In the genomic region with DNA sequence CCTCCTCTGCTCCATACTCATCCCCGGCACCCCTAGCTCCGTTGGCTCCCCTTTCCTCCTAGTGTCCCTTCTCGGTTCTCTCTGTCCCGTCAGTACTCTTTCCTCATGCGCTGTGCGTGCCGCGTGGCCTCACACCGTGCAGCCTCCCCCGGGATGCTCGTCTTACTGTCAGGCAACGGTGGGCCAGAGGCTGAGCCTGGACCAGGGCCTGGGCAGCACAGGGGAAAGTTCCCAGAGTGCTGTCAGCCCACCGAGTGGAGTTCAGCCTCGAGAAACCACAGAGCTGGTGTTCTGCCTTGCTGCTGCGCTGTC, we compare ENCODE assay signal across 8 mouse cellular contexts. TPM values are rescaled to one million over a fixed set of nuclear protein-coding genes. Genes with fewer than 3 reads are reported as not detected.
A peak's percentile ranks its signal among the peaks of the same experiment; 100 is the strongest.
DNase-seq lines count a peak whose midpoint lies in the region; ATAC-seq and TF ChIP-seq lines count a peak whose summit lies in the region.

No protein-coding gene starts in this region.

- H3K4me2 ChIP-seq in kidney, embryonic 15.5 days, result peak overlapping the region; percentile 90
- H3K4me2 ChIP-seq in forebrain, embryonic 15.5 days (replicated peaks), result peak overlapping the region; percentile 97
- peak overlapping the region; percentile 99 for H3K4me2 ChIP-seq in midbrain, embryonic 16.5 days (ENCODE audit: low read length)

- no peaks in the 10 kb centered on the region for H3K9me3 ChIP-seq in kidney, embryonic 15.5 days (replicated peaks)
- H3K9me3 ChIP-seq in forebrain, embryonic 15.5 days, result no peaks in the 10 kb centered on the region
- no peaks in the 10 kb centered on the region for H3K9me3 ChIP-seq in limb, embryonic 10.5 days (replicated peaks)
- no peaks in the 10 kb centered on the region for H3K9me3 ChIP-seq in midbrain, embryonic 16.5 days (replicated peaks; ENCODE audit: control insufficient read depth, low read length, poor library complexity, severe bottlenecking)

- H3K4me1 ChIP-seq in kidney, embryonic 15.5 days, result peaks cover 32% of the 10 kb centered on the region
- peaks cover 30% of the 10 kb centered on the region for H3K4me1 ChIP-seq in forebrain, embryonic 15.5 days
- peaks cover 21% of the 10 kb centered on the region for H3K4me1 ChIP-seq in limb, embryonic 10.5 days
- H3K4me1 ChIP-seq in midbrain, embryonic 16.5 days (ENCODE audit: control insufficient read depth, insufficient read depth, low read length), result peaks cover 28% of the 10 kb centered on the region

- peak overlapping the region; percentile 92 for H3K4me3 ChIP-seq in kidney, embryonic 15.5 days (replicated peaks)
- H3K4me3 ChIP-seq in forebrain, embryonic 15.5 days, result peak overlapping the region; percentile 94
- peak overlapping the region; percentile 90 for H3K4me3 ChIP-seq in limb, embryonic 10.5 days
- peak overlapping the region; percentile 87 for H3K4me3 ChIP-seq in midbrain, embryonic 16.5 days (ENCODE audit: low read depth, low read length)

- peak overlapping the region; percentile 82 for H3K9ac ChIP-seq in kidney, embryonic 15.5 days
- peak overlapping the region; percentile 91 for H3K9ac ChIP-seq in forebrain, embryonic 15.5 days (replicated peaks)
- H3K9ac ChIP-seq in midbrain, embryonic 16.5 days (ENCODE audit: low read depth, low read length), result peak overlapping the region; percentile 90

- no peaks in the 10 kb centered on the region for H3K36me3 ChIP-seq in kidney, embryonic 15.5 days
- no peaks in the 10 kb centered on the region for H3K36me3 ChIP-seq in forebrain, embryonic 15.5 days
- peaks cover 2% of the 10 kb centered on the region; the same call in 1 of the 2 replicates for H3K36me3 ChIP-seq in limb, embryonic 10.5 days
- H3K36me3 ChIP-seq in midbrain, embryonic 16.5 days (ENCODE audit: control insufficient read depth, insufficient read depth, low read length), result no peaks in the 10 kb centered on the region

- POLR2A ChIA-PET in Patski (lab: Charles Lee), result no interaction called here

- TF ChIP-seq CTCF in Patski (IDR thresholded peaks at IDR 0.05), result no peak

- peak; percentile 56; the same call in 1 of the 2 replicates for ATAC-seq in kidney, embryonic 15.5 days (replicated peaks; ENCODE audit: low FRiP score)
- peak; percentile 40 for ATAC-seq in Patski
- ATAC-seq in forebrain, embryonic 15.5 days (replicated peaks), result no peak
- no peak for ATAC-seq in midbrain, embryonic 16.5 days

- in situ Hi-C loops in Patski (cut with MboI; ENCODE audit: low pct_unique_long_range_greater_than_20kb), result no loop called here

- CTCF ChIA-PET in Patski (lab: Charles Lee), result no interaction called here

- WGBS in kidney, embryonic 15.5 days, result 2% methylated on average over 15 of the region's 15 CpGs
- 1% methylated on average over 15 of the region's 15 CpGs for WGBS in forebrain, embryonic 15.5 days
- WGBS in limb, embryonic 10.5 days, result under 1% methylated on average over 15 of the region's 15 CpGs
- whole genome bisulfite sequencing in midbrain, embryonic 16.5 days, result 1% methylated on average over 15 of the region's 15 CpGs

- DNase-seq in kidney, postnatal 25 days, result no peak
- DNase-seq in Patski (ENCODE audit: low read depth, low spot score), result no peak
- peak; percentile 62 for DNase-seq in limb, embryonic 10.5 days (ENCODE audit: low spot score)
- DNase-seq in cerebellum, adult 9-10 months, result no peak
- no peak for DNase-seq in layer of hippocampus, adult 9-10 months (ENCODE audit: low spot score)

- H3K27me3 ChIP-seq in kidney, embryonic 15.5 days, result no peaks in the 10 kb centered on the region
- H3K27me3 ChIP-seq in Patski, result no peaks in the 10 kb centered on the region
- H3K27me3 ChIP-seq in forebrain, embryonic 15.5 days, result no peaks in the 10 kb centered on the region
- H3K27me3 ChIP-seq in limb, embryonic 10.5 days (ENCODE audit: low read depth, poor library complexity, severe bottlenecking), result no peaks in the 10 kb centered on the region
- no peaks in the 10 kb centered on the region for H3K27me3 ChIP-seq in midbrain, embryonic 16.5 days (ENCODE audit: control insufficient read depth, insufficient read depth, low read depth, low read length)

- peak overlapping the region; percentile 81 for H3K27ac ChIP-seq in kidney, embryonic 15.5 days
- peak overlapping the region; percentile 75 for H3K27ac ChIP-seq in forebrain, embryonic 15.5 days (replicated peaks)
- peak overlapping the region; percentile 93 for H3K27ac ChIP-seq in limb, embryonic 10.5 days
- peak overlapping the region; percentile 82 for H3K27ac ChIP-seq in midbrain, embryonic 16.5 days (ENCODE audit: low read length)

RNA-seq across cellular contexts. Expression of a gene that starts 0.5 kb away (rescaled TPM):
- polyA plus RNA-seq in kidney, embryonic 15.5 days (2015; fragmentation: Nextera tagmentation; extraction: Ambion mirVana), result 16.5 and 17.9 TPM in 2 replicates
- 14.1 TPM for polyA plus RNA-seq in Patski (2021)
- 15.1 and 15.9 TPM in 2 replicates for polyA plus RNA-seq in forebrain, embryonic 15.5 days (2015; fragmentation: Nextera tagmentation; extraction: Ambion mirVana)
- polyA plus RNA-seq in limb, embryonic 10.5 days (2016; fragmentation: Nextera tagmentation; extraction: Ambion mirVana), result 17.3 and 21.0 TPM in 2 replicates
- 13.2 and 14.1 TPM in 2 replicates for polyA plus RNA-seq in midbrain, embryonic 16.5 days (2015; fragmentation: Nextera tagmentation; extraction: Ambion mirVana)

Comparison
In these comparisons a context has a peak if more than half of its experiments do, and no peak if none do; other contexts are left out.
1. ATAC-seq: peak in kidney, embryonic 15.5 days (single experiment) and Patski (single experiment); none in forebrain, embryonic 15.5 days (single experiment) and midbrain, embryonic 16.5 days (single experiment).
2. Peak in every context shown above with its lines, with median percentiles within 50 percentile points of each other: H3K27ac ChIP-seq, H3K4me2 ChIP-seq, H3K4me3 ChIP-seq and H3K9ac ChIP-seq.